Mouse (Mus musculus): ENCODE results near the gene Mtmr2. TPM values are rescaled to one million over a fixed set of nuclear protein-coding genes. Genes with fewer than 3 reads are reported as not detected.
A peak's percentile ranks its signal among the peaks of the same experiment; 100 is the strongest.
"Not testable (repeated sequence)": the region's sequence is repeated elsewhere in the genome, so short reads cannot be mapped to it uniquely, and the experiment has no call there.

Mtmr2 gene
- polyA plus RNA-seq, 1 experiment from 2014 or later: 39.5 TPM

DNA sequence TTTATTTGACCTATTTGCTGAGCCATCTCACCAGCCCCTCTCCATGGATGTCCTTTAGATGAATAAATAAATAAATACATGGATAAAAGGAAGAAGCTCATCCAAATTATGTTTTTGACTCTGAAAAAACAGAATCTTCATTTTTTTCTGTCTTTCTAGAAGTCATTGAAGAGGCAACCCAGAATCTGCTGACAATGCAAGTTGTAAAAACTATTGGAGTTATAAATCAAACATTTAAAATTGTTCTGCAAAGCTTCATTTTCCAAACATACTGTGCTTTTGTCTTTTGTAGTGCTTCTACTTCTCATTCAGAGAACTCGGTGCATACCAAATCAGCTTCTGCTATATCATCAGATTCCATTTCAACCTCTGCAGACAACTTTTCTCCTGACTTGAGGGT lies 33.8 kb downstream of the Mtmr2 start:
- H3K4me2 ChIP-seq (replicated peaks; ENCODE audit: low read depth): no peak overlapping the region
- no peak overlapping the region for H3K4me3 ChIP-seq (ENCODE audit: low read depth, low read length)
- no peak for ATAC-seq (ENCODE audit: low FRiP score, low TSS enrichment)
- WGBS: 92% methylated on average over 1 of the region's 1 CpGs
- TF ChIP-seq EP300 (optimal IDR thresholded peaks at IDR 0.05): no peak
- no peak for TF ChIP-seq CTCF (IDR thresholded peaks at IDR 0.05; ENCODE audit: low read depth)
- H3K9ac ChIP-seq (ENCODE audit: low read length): no peak overlapping the region
- H3K9me3 ChIP-seq (ENCODE audit: control insufficient read depth, low read length): no peaks in the 10 kb centered on the region
- H3K4me1 ChIP-seq (replicated peaks; ENCODE audit: control insufficient read depth, insufficient read depth): no peaks in the 10 kb centered on the region
- no peak for DNase-seq (ENCODE audit: low spot score)
- no peak overlapping the region for H3K27ac ChIP-seq (replicated peaks)
- H3K27me3 ChIP-seq (ENCODE audit: control insufficient read depth, insufficient read depth, low read length): no peaks in the 10 kb centered on the region
- H3K36me3 ChIP-seq (ENCODE audit: control insufficient read depth, insufficient read depth, low read length): peaks cover 2% of the 10 kb centered on the region; the same call in 1 of the 2 replicates

DNA sequence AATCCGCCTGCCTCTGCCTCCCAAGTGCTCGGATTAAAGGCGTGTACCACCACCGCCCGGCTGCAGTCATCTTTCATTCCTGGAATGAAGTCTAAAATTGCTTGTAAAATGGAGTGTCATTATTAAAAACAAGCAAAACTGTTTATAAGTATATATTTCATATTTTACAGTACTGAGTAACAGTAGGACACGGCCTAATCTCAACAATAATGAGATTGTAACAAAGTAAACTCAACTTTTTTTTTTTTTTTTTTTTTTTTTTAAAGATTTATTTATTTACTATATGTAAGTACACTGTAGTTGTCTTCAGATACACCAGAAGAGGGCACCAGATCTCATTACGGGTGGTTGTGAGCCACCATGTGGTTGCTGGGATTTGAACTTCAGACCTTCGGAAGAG lies 42.7 kb downstream of the Mtmr2 start:
- H3K36me3 ChIP-seq (ENCODE audit: control insufficient read depth, insufficient read depth, low read length); ATAC-seq (ENCODE audit: low FRiP score, low TSS enrichment); H3K9me3 ChIP-seq (ENCODE audit: control insufficient read depth, low read length); H3K9ac ChIP-seq (ENCODE audit: low read length); H3K4me3 ChIP-seq (ENCODE audit: low read depth, low read length); H3K4me2 ChIP-seq (replicated peaks; ENCODE audit: low read depth); H3K27ac ChIP-seq (replicated peaks); H3K27me3 ChIP-seq (ENCODE audit: control insufficient read depth, insufficient read depth, low read length); DNase-seq (ENCODE audit: low spot score); H3K4me1 ChIP-seq (replicated peaks; ENCODE audit: control insufficient read depth, insufficient read depth): not testable (repeated sequence)
- WGBS: 95% methylated on average over 7 of the region's 8 CpGs

DNA sequence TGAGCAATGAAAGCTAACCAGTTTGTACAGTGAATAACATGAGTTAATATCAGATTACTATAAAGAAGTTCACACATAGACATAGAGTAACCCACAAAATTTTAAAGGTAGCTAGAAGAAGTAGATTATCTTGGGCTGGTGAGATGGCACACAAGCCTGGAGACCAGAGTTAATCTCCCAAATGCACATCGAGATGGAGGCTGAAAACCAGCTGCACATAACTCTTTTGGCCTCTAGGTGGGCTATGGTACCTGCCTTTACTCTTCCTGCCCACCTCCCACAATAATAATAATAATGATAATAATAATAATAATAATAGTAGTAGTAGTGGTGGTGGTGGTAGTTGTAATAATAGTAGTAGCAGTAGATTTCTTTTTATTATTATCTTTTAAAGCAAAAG lies 46.1 kb downstream of the Mtmr2 start:
- no peak overlapping the region for H3K4me3 ChIP-seq (ENCODE audit: low read depth, low read length)
- no peaks in the 10 kb centered on the region for H3K27me3 ChIP-seq (ENCODE audit: control insufficient read depth, insufficient read depth, low read length)
- no peak overlapping the region for H3K4me2 ChIP-seq (replicated peaks; ENCODE audit: low read depth)
- no peaks in the 10 kb centered on the region for H3K9me3 ChIP-seq (ENCODE audit: control insufficient read depth, low read length)
- peaks cover 10% of the 10 kb centered on the region for H3K36me3 ChIP-seq (ENCODE audit: control insufficient read depth, insufficient read depth, low read length)
- ATAC-seq (ENCODE audit: low FRiP score, low TSS enrichment): no peak
- DNase-seq (ENCODE audit: low spot score): no peak
- H3K9ac ChIP-seq (ENCODE audit: low read length): no peak overlapping the region
- no peaks in the 10 kb centered on the region for H3K4me1 ChIP-seq (replicated peaks; ENCODE audit: control insufficient read depth, insufficient read depth)
- WGBS: 62% methylated on average over 1 of the region's 1 CpGs
- no peak overlapping the region for H3K27ac ChIP-seq (replicated peaks)
- no peak for TF ChIP-seq EP300 (optimal IDR thresholded peaks at IDR 0.05)
- TF ChIP-seq CTCF (IDR thresholded peaks at IDR 0.05; ENCODE audit: low read depth): peak; percentile 18; the same call in 1 of the 2 replicates

DNA sequence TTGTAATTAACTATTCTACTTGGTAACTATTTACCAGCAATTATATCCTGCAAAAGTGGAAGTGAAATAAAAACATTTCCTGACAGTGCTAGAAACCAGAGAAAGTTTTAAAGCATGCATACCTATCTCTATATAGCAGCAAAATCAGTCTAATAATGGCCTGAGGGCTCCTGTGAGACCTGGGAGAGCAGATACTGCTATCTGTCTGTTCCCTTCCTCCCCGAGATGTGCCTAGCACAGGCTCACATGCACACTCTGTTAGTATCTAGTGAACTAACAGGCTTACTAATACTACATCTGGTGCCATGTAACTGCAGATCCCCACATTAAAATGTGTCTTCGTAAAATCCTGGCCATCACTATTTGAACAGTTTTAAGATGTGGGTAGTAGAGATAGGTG lies 46.5 kb downstream of the Mtmr2 start:
- peaks cover 11% of the 10 kb centered on the region for H3K36me3 ChIP-seq (ENCODE audit: control insufficient read depth, insufficient read depth, low read length)
- WGBS: 96% methylated on average over 2 of the region's 2 CpGs
- no peaks in the 10 kb centered on the region for H3K27me3 ChIP-seq (ENCODE audit: control insufficient read depth, insufficient read depth, low read length)
- no peak overlapping the region for H3K4me2 ChIP-seq (replicated peaks; ENCODE audit: low read depth)
- no peak overlapping the region for H3K9ac ChIP-seq (ENCODE audit: low read length)
- H3K27ac ChIP-seq (replicated peaks): no peak overlapping the region
- H3K4me1 ChIP-seq (replicated peaks; ENCODE audit: control insufficient read depth, insufficient read depth): no peaks in the 10 kb centered on the region
- TF ChIP-seq CTCF (IDR thresholded peaks at IDR 0.05; ENCODE audit: low read depth): no peak
- TF ChIP-seq EP300 (optimal IDR thresholded peaks at IDR 0.05): no peak
- ATAC-seq (ENCODE audit: low FRiP score, low TSS enrichment) (no peak), DNase-seq (ENCODE audit: low spot score) (no peak)
- no peaks in the 10 kb centered on the region for H3K9me3 ChIP-seq (ENCODE audit: control insufficient read depth, low read length)
- H3K4me3 ChIP-seq (ENCODE audit: low read depth, low read length): no peak overlapping the region

DNA sequence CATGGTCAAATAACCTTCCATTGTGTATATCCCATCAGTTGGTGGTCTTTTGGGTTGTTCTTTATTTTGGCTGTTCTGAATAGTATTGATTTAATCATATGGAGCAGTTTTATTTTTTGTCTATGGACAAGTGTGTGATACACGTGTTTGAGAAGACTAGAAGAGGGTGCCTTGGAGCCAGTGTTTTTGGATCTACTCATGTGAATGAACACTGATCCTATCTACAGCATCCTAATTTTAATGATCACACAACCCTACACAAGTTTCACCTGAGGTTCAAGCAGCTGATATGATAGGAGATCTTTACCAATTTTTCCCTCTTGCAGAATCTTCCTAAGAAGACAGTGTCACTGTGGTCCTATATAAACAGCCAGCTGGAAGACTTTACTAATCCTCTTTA lies 56.3 kb downstream of the Mtmr2 start:
- H3K27me3 ChIP-seq (ENCODE audit: control insufficient read depth, insufficient read depth, low read length): no peaks in the 10 kb centered on the region
- WGBS: 82% methylated on average over 1 of the region's 1 CpGs
- H3K4me3 ChIP-seq (ENCODE audit: low read depth, low read length): no peak overlapping the region
- no peak overlapping the region for H3K27ac ChIP-seq (replicated peaks)
- no peak overlapping the region for H3K4me2 ChIP-seq (replicated peaks; ENCODE audit: low read depth)
- DNase-seq (ENCODE audit: low spot score) (no peak), ATAC-seq (ENCODE audit: low FRiP score, low TSS enrichment) (no peak)
- H3K9ac ChIP-seq (ENCODE audit: low read length): no peak overlapping the region
- H3K36me3 ChIP-seq (ENCODE audit: control insufficient read depth, insufficient read depth, low read length): peaks cover 16% of the 10 kb centered on the region; the same call in 1 of the 2 replicates
- no peaks in the 10 kb centered on the region for H3K4me1 ChIP-seq (replicated peaks; ENCODE audit: control insufficient read depth, insufficient read depth)
- no peak for TF ChIP-seq EP300 (optimal IDR thresholded peaks at IDR 0.05)
- TF ChIP-seq CTCF (IDR thresholded peaks at IDR 0.05; ENCODE audit: low read depth): no peak
- no peaks in the 10 kb centered on the region for H3K9me3 ChIP-seq (ENCODE audit: control insufficient read depth, low read length)

DNA sequence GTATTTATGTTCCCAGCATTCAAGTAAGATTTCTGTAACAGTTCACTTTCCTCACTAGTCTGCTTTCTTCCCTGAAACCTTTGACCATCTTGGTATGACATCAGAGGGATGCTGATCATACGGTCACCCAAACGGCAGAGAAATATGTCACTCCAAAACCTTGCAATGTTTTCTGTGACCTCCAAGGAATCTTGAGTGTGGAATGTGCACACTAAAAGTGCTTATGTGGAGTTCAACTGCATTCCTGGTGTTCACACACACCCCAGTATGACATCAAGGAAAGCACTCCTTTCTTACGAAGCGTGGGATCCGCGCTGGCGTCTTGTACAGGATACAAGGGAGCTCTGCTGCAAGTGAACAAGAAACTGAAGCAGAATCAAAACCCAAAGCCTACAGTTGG lies 58.6 kb downstream of the Mtmr2 start:
- WGBS: 92% methylated on average over 7 of the region's 7 CpGs

More for the DNA sequence above, 58.6 kb downstream of the Mtmr2 start:
- H3K27me3 ChIP-seq (ENCODE audit: control insufficient read depth, insufficient read depth, low read length): no peaks in the 10 kb centered on the region
- DNase-seq (ENCODE audit: low spot score): no peak
- no peaks in the 10 kb centered on the region for H3K9me3 ChIP-seq (ENCODE audit: control insufficient read depth, low read length)
- H3K4me3 ChIP-seq (ENCODE audit: low read depth, low read length): no peak overlapping the region
- no peak overlapping the region for H3K4me2 ChIP-seq (replicated peaks; ENCODE audit: low read depth)
- peaks cover 12% of the 10 kb centered on the region; the same call in 1 of the 2 replicates for H3K36me3 ChIP-seq (ENCODE audit: control insufficient read depth, insufficient read depth, low read length)
- no peak for TF ChIP-seq CTCF (IDR thresholded peaks at IDR 0.05; ENCODE audit: low read depth)
- TF ChIP-seq EP300 (optimal IDR thresholded peaks at IDR 0.05): no peak
- H3K4me1 ChIP-seq (replicated peaks; ENCODE audit: control insufficient read depth, insufficient read depth): no peaks in the 10 kb centered on the region
- no peak overlapping the region for H3K27ac ChIP-seq (replicated peaks)
- H3K9ac ChIP-seq (ENCODE audit: low read length): no peak overlapping the region
- ATAC-seq (ENCODE audit: low FRiP score, low TSS enrichment): no peak

All from stomach, postnatal 0 days (tissue).